Mouse (Mus musculus) fat pad, adult 2 months (tissue): ENCODE results near the gene Pzp.

Experiments
- DNase-seq: peaks from one replicate; pipeline ENCODE4 v3.0.0-alpha.2; 2011; ENCODE audit warnings: low read depth, low spot score; ENCODE audit errors: extremely low read depth

Gene Pzp

DNA sequence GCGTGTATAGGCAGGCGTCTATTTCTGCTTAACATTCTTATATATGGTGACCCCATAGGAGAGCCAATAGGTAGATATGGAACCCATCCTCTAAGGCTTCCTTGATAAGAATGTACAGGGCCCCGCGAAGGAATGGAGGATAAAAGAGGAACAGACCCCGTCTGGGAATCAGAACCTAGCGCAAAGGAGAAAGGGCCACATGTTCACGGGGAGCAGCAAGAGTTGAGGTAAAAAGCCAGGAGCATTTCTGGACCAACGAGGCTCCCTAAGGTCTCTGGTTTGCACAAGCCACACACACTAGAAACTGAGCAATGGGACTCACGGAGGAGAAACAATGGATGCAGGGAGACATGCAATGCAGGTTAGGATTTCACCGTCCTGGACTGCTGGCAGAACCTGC, 89.2 kb downstream of the Pzp start:
- DNase-seq, result no peak

GRCm38 (mm10) chr6:128436356-128437005, 90.0 kb downstream of the Pzp start:
- no peak for DNase-seq

DNA sequence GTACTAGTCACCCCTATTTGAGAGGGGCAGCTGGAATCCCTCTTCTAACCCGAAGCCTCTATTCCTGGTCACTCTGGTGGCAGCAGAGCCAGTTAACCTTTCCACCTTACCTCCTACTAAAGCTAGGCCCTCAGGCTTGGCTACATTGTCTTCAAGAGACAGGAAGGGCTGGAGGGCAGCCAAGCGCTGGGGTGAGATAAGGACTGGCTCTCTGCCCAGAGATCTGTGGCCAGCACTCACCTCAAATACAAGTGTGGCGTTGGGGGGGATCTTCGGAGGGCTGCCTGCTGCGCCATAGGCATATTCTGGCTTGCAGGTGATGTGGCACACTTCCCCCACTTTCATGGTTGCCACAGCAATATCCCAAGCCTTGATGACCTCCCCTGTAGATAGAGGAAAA, 91.0 kb downstream of the Pzp start:
- no peak for DNase-seq
